Mouse (Mus musculus): Measurements from ENCODE around the gene Ppp1r12b. TPM values are rescaled to one million over a fixed set of nuclear protein-coding genes. Genes with fewer than 3 reads are reported as not detected.

Gene Ppp1r12b
- total RNA-seq, 1 experiment = 5.4 TPM

- no peak overlapping the region for H3K9ac ChIP-seq (ENCODE audit: insufficient read depth, low read depth, low read length, poor library complexity, severe bottlenecking)
- in situ Hi-C loops (cut with MboI; ENCODE audit: low sequenced_read_pairs in 2 of 2, unreplicated experiment in 2 of 2) = no loop called here
- H3K27ac ChIP-seq (ENCODE audit: insufficient read depth, low read depth, low read length, poor library complexity, severe bottlenecking) = no peak overlapping the region
- H3K9me3 ChIP-seq (ENCODE audit: control insufficient read depth, insufficient read depth, low read depth, low read length) = no peaks in the 10 kb centered on the region
- DNase-seq (ENCODE audit: low read depth, low spot score) = no peak
- no peaks in the 10 kb centered on the region for H3K36me3 ChIP-seq (ENCODE audit: control insufficient read depth, insufficient read depth, low read length, poor library complexity, severe bottlenecking)
- TF ChIP-seq ZC3H11A (IDR thresholded peaks at IDR 0.05; ENCODE audit: borderline replicate concordance, low read depth, low read length) = no peak
- TF ChIP-seq ZNF384 (IDR thresholded peaks at IDR 0.05; ENCODE audit: low read depth, low read length) = no peak
- H3K4me3 ChIP-seq (ENCODE audit: insufficient read depth in 1 of 2, low read depth in 1 of 2, low read length in 2 of 2, poor library complexity in 1 of 2, severe bottlenecking in 1 of 2) = no peak overlapping the region
- no peaks in the 10 kb centered on the region for H3K4me1 ChIP-seq (ENCODE audit: control insufficient read depth in 2 of 2, insufficient read depth in 2 of 2, low read length in 2 of 2, poor library complexity in 1 of 2)
Measured at GRCm38 (mm10) chr1:134756190-134756873, 199.4 kb downstream of the Ppp1r12b start.

GRCm38 (mm10) chr1:134755548-134756189 lies 200.1 kb downstream of the Ppp1r12b start:
- Histone ChIP-seq H3K9me3 (ENCODE audit: control insufficient read depth, insufficient read depth, low read depth, low read length) (no peaks in the 10 kb centered on the region), H3K4me1 (ENCODE audit: control insufficient read depth in 2 of 2, insufficient read depth in 2 of 2, low read length in 2 of 2, poor library complexity in 1 of 2) (no peaks in the 10 kb centered on the region), H3K9ac (ENCODE audit: insufficient read depth, low read depth, low read length, poor library complexity, severe bottlenecking) (no peak overlapping the region), H3K4me3 (ENCODE audit: insufficient read depth in 1 of 2, low read depth in 1 of 2, low read length in 2 of 2, poor library complexity in 1 of 2, severe bottlenecking in 1 of 2) (no peak overlapping the region), H3K36me3 (ENCODE audit: control insufficient read depth, insufficient read depth, low read length, poor library complexity, severe bottlenecking) (no peaks in the 10 kb centered on the region), H3K27ac (ENCODE audit: insufficient read depth, low read depth, low read length, poor library complexity, severe bottlenecking) (no peak overlapping the region)
- no peak for TF ChIP-seq ZC3H11A (IDR thresholded peaks at IDR 0.05; ENCODE audit: borderline replicate concordance, low read depth, low read length)
- no peak for TF ChIP-seq HCFC1 (IDR thresholded peaks at IDR 0.05; ENCODE audit: borderline replicate concordance, insufficient read depth, low read length)
- TF ChIP-seq CHD2 (IDR thresholded peaks at IDR 0.05; ENCODE audit: low read depth, low read length) = no peak
- TF ChIP-seq MAFK (IDR thresholded peaks at IDR 0.05; ENCODE audit: insufficient read depth, low read depth, low read length) = no peak
- no peak for TF ChIP-seq ZNF384 (IDR thresholded peaks at IDR 0.05; ENCODE audit: low read depth, low read length)
- in situ Hi-C loops (cut with MboI; ENCODE audit: low sequenced_read_pairs in 2 of 2, unreplicated experiment in 2 of 2) = no loop called here
- no peak for DNase-seq (ENCODE audit: low read depth, low spot score)

GRCm38 (mm10) chr1:134754818-134755217 lies 200.9 kb downstream of the Ppp1r12b start:
- no peak for TF ChIP-seq CHD2 (IDR thresholded peaks at IDR 0.05; ENCODE audit: low read depth, low read length)
- no peak for TF ChIP-seq MAFK (IDR thresholded peaks at IDR 0.05; ENCODE audit: insufficient read depth, low read depth, low read length)
- no peak for TF ChIP-seq HCFC1 (IDR thresholded peaks at IDR 0.05; ENCODE audit: borderline replicate concordance, insufficient read depth, low read length)
- TF ChIP-seq ZC3H11A (IDR thresholded peaks at IDR 0.05; ENCODE audit: borderline replicate concordance, low read depth, low read length) = no peak
- TF ChIP-seq ZNF384 (IDR thresholded peaks at IDR 0.05; ENCODE audit: low read depth, low read length) = no peak
- in situ Hi-C loops (cut with MboI; ENCODE audit: low sequenced_read_pairs in 2 of 2, unreplicated experiment in 2 of 2) = no loop called here
- H3K9ac ChIP-seq (ENCODE audit: insufficient read depth, low read depth, low read length, poor library complexity, severe bottlenecking) = no peak overlapping the region
- no peak overlapping the region for H3K27ac ChIP-seq (ENCODE audit: insufficient read depth, low read depth, low read length, poor library complexity, severe bottlenecking)
- no peak for DNase-seq (ENCODE audit: low read depth, low spot score)
- H3K9me3 ChIP-seq (ENCODE audit: control insufficient read depth, insufficient read depth, low read depth, low read length) = no peaks in the 10 kb centered on the region
- H3K4me1 ChIP-seq (ENCODE audit: control insufficient read depth in 2 of 2, insufficient read depth in 2 of 2, low read length in 2 of 2, poor library complexity in 1 of 2) = no peaks in the 10 kb centered on the region
- no peak overlapping the region for H3K4me3 ChIP-seq (ENCODE audit: insufficient read depth in 1 of 2, low read depth in 1 of 2, low read length in 2 of 2, poor library complexity in 1 of 2, severe bottlenecking in 1 of 2)
- H3K36me3 ChIP-seq (ENCODE audit: control insufficient read depth, insufficient read depth, low read length, poor library complexity, severe bottlenecking) = no peaks in the 10 kb centered on the region

- no peaks in the 10 kb centered on the region for H3K4me1 ChIP-seq (ENCODE audit: control insufficient read depth in 2 of 2, insufficient read depth in 2 of 2, low read length in 2 of 2, poor library complexity in 1 of 2)
- no peaks in the 10 kb centered on the region for H3K36me3 ChIP-seq (ENCODE audit: control insufficient read depth, insufficient read depth, low read length, poor library complexity, severe bottlenecking)
- DNase-seq (ENCODE audit: low read depth, low spot score) = no peak
- H3K9ac ChIP-seq (ENCODE audit: insufficient read depth, low read depth, low read length, poor library complexity, severe bottlenecking) = no peak overlapping the region
- H3K4me3 ChIP-seq (ENCODE audit: insufficient read depth in 1 of 2, low read depth in 1 of 2, low read length in 2 of 2, poor library complexity in 1 of 2, severe bottlenecking in 1 of 2) = no peak overlapping the region
- no peak overlapping the region for H3K27ac ChIP-seq (ENCODE audit: insufficient read depth, low read depth, low read length, poor library complexity, severe bottlenecking)
- H3K9me3 ChIP-seq (ENCODE audit: control insufficient read depth, insufficient read depth, low read depth, low read length) = no peaks in the 10 kb centered on the region
- in situ Hi-C loops (cut with MboI; ENCODE audit: low sequenced_read_pairs in 2 of 2, unreplicated experiment in 2 of 2) = no loop called here
- TF ChIP-seq HCFC1 (IDR thresholded peaks at IDR 0.05; ENCODE audit: borderline replicate concordance, insufficient read depth, low read length) = no peak
- TF ChIP-seq ZNF384 (IDR thresholded peaks at IDR 0.05; ENCODE audit: low read depth, low read length) = no peak
- no peak for TF ChIP-seq ZC3H11A (IDR thresholded peaks at IDR 0.05; ENCODE audit: borderline replicate concordance, low read depth, low read length)
- no peak for TF ChIP-seq MAFK (IDR thresholded peaks at IDR 0.05; ENCODE audit: insufficient read depth, low read depth, low read length)
- no peak for TF ChIP-seq CHD2 (IDR thresholded peaks at IDR 0.05; ENCODE audit: low read depth, low read length)
Measured at GRCm38 (mm10) chr1:134753751-134754630, 201.8 kb downstream of the Ppp1r12b start.

Data from ES-E14 (cell line).